Mouse (Mus musculus) megakaryocyte, embryonic 14.5 days (primary cell): Measurements from ENCODE around the gene Rab11b.

ENCODE experiments used
- FLI1 ChIP-seq: IDR thresholded peaks from 2 replicates; pipeline ENCODE4 v1.6.1; 2012; ENCODE audit warnings: low read length, inconsistent platforms, mixed read lengths
- GATA1 ChIP-seq: IDR thresholded peaks from 3 replicates; pipeline ENCODE4 v1.6.1; 2012; ENCODE audit warnings: mixed read lengths, low read length, inconsistent platforms, borderline replicate concordance

GRCm38 (mm10) chr17:33786375-33786774, 26.0 kb upstream of the Rab11b start:
- TF ChIP-seq GATA1 (no peak), FLI1 (no peak)
